Mouse (Mus musculus) hindlimb bud, embryonic 11.5 days (tissue): Measurements from ENCODE around the gene Fam111a.

ENCODE experiments used
- DNase-seq: peaks from one replicate; pipeline ENCODE4 v3.0.0-alpha.2; 2012; ENCODE audit warnings: low read depth, low spot score; ENCODE audit errors: extremely low spot score

Fam111a gene

DNA sequence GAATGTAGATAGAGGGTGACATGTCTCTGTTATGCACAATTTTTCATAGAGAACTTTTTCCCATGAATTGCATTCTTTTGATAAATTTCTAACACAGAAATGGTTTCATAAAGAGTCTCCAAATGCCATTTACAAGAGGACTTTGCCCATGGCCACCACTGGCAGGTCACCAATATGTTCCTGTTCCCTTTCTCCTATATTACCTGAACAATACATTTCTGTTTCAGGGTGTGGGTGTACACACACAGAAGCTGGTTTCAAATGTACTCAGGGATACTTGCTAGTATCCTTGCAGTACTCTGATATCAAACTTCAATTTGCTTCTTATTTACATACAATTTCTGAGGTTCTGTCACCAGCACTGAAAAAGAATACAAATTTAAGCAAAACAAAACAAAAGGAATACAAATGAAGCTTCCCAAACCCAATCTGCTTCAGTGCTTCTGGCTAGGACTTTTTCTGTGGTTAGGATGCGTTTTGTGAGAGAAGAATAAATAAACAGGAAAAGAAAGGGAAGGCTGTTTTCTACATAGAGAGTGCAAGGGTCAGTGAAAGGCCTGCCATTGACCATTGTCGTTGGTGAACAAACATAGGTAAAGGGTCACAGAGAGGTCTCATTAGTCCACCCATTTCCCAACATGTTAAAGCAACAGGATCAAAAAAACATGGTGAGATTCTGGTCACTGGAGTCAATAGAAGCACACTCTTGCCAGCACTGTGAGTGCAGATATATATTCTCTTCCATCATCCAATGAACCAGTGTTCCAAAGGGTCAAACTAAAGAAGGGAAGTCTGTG is 55.3 kb downstream of the Fam111a start:
- no peak for DNase-seq

- no peak for DNase-seq
Measured at GRCm38 (mm10) chr19:12608336-12608735, 62.8 kb downstream of the Fam111a start.

DNA sequence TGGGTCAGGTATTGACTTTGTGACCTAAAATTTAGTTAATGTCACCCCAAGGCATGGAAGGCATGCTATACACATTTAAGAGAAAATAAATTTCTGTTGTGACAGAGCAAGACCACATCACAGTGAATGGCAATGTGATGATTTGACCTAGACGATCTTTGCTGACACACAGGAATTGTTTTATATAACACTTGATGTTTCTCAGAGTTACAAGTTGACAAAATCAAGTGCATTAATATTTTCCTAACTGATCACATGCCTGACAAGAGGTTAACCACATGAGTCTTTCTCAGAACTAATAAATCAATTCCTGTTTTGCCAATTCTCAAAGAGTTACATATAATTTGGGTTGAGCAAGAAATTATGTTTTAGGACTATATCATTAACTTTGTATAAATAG is 68.1 kb downstream of the Fam111a start:
- DNase-seq, result no peak

GRCm38 (mm10) chr19:12633176-12633575 is 87.6 kb downstream of the Fam111a start, which contains the start of gene Glyat:
Glyat (plus strand) TSS chr19:12633308.
- no peak for DNase-seq

DNA sequence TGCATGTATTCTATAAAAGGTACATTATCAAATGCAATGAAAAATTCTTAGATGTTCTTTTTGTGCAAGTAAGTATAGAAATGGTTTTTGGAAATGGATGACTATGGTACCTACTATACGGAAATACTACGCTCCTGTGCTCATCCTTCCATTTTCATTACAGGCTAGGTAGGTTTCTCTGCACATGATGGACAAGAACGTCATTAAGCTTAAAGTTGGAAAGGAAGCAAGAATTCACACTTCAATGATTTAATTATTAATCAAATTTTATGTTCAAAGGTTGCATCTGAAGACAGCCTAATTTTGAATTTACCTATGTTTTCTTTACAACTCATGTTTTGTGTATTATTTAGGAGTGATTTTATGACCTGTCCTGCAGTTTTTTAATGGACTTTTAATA is 88.7 kb downstream of the Fam111a start:
- no peak for DNase-seq

GRCm38 (mm10) chr19:12634963-12635362 is 89.4 kb downstream of the Fam111a start:
- no peak for DNase-seq

DNA sequence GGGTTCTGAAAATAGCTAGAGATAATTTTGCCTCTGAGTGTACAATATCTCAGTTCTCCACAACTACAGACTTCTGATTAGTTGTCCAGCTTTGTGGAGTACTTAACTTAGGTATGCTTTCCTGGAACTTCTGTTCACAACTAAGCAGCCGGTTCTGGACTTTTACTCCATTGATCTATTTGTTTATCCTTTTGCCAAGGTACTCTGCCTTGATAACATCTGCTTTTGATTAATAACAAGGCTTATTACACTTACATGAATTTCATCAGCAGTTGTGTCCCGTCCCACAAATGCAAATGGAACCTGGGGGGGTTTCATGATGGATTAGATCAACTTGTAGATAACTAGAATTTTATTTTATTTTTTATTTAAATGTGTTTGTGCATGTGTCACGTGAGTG is 91.3 kb downstream of the Fam111a start:
- no peak for DNase-seq

DNA sequence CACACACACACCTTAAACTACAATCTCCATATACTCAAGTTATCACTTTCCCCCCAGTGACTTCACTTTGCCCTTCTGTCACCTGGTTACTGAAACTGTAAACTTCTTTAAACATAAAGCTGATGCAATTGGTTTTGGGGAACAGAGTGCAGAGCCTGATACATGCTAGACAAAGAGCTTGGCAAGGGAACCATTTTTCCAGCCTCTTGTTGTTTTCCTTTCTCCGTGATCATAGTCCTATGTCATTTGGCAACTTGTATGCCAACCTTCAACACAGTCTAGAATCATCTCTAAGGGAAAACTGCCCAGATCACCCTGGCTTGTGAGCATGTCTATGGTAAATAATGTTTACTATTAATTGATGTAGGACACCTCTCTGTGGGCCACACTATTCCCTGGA is 92.5 kb downstream of the Fam111a start:
- DNase-seq, result no peak
